Mouse (Mus musculus) layer of hippocampus, postnatal 25 days (tissue): Measurements from ENCODE around the gene Klf7. TPM values are rescaled to one million over a fixed set of nuclear protein-coding genes. Genes with fewer than 3 reads are reported as not detected.

ENCODE experiments used
- DNase-seq, 2 experiments: peaks; one replicate each; pipeline ENCODE4 v3.0.0; 2022; ENCODE audit warnings: mixed read lengths in 2 of 2, low spot score in 1 of 2; ENCODE audit errors: extremely low spot score in 1 of 2
- total RNA-seq, 2 experiments: library from RNA; stranded (reverse); gene quantifications; 2 replicates each; pipeline ENCODE4 v1.2.3; 2021

Gene Klf7
- total RNA-seq, 2 experiments from 2014 or later, result 33.4 to 41.3 TPM

DNA sequence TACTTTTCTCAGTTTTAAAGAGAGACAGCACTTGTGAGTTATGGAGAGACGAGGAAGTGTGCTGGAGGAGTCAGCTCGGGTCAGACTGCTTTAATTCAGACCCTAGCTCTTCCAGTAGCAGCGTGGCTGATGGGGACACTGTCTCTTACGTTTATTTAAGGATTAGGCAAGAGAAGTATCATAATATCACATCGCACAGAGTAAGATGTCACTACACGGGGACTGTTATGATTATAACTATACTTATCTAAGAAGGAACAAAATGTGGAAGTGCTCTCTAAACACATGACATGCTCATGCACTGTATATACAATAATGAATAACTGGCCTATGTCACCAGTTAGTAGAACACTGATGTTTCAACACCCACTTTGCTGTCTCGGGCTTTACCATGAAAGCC lies 86.3 kb downstream of the Klf7 start:
- DNase-seq, result no peak

DNA sequence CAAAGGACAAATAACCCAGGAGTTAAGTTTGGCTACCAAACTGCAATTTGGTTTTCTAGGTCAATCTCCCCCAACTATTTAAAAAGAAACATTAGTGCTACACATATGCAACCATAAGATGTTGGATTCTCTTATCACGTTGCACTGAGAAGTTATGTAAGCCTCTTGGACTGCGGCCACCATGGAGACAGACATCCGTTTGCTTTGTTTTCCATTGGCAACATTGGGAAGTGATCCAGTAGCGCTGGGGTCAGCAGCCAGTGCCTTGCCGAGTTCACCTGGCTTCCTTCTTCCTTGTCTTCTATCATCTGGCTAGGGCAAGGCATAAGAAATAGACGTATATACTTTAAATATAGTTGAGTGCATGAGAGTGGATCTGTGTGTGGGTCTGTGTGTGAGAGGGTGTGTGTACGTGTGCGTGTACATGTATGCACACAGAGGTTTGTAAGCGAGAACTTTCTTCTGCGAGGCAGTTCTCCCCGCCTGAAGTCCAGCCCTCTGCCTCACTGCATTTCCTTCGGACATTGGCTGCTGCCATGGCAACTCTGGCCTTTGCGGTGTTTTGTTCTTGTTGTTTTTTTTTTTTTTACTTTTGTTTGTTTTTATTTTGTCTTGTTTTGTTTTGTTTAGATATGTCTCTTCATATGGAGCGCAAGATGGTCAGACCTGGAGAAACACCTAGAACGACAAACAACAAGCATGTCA lies 86.8 kb downstream of the Klf7 start:
- DNase-seq, result no peak

DNA sequence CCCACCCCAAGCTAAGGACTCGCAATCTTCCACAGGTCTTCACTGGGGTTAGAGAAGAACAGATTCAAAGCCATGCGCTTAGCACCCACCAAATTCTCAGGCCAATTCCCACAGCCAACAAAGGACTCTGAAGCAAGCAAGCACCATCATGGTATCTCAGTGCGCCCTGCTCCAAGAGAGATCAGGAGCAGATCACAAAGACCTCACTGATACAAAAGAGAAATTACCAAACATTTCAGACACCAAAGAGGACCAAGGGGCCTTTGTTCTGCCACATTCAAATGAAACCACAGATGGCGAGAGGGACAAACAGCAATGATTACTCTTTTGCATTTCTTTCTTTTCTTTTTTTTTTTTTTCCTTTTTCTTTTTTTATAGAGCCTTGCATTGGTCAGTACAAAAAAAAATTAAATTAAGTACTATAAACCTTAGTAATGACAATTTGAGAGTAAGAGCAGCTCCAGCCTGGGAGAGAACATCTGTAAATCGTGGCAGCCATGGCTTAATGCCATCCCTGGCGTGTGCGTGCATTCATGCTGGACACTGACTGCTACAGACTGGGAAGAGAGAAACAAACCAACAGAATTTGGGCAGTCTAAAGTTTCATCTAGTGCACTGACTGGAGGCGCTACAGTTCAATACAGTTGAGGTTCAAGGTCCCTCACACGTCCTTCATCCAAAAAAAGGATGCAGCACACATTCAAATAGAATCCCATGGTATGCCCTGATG lies 89.4 kb downstream of the Klf7 start:
- DNase-seq, result no peak

DNA sequence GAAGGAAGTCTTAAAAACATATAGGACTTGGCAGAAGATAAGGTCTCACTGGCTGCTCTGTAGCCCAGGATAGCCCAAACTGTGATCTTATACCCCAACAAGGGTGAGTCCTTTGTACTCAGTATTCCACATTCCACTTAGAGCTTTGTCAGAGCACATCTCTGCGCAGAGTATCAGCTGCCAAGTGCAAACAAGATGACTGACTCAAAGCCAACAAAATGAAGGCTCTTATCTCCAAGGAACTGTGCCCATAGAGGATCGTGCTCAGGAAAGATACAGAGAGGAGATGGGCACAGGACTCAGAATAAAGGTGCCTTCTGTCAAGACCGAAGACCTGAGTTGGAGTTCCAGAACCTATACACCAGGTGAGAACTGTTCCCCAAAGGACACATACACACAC lies 100.1 kb downstream of the Klf7 start:
- no peak for DNase-seq

DNA sequence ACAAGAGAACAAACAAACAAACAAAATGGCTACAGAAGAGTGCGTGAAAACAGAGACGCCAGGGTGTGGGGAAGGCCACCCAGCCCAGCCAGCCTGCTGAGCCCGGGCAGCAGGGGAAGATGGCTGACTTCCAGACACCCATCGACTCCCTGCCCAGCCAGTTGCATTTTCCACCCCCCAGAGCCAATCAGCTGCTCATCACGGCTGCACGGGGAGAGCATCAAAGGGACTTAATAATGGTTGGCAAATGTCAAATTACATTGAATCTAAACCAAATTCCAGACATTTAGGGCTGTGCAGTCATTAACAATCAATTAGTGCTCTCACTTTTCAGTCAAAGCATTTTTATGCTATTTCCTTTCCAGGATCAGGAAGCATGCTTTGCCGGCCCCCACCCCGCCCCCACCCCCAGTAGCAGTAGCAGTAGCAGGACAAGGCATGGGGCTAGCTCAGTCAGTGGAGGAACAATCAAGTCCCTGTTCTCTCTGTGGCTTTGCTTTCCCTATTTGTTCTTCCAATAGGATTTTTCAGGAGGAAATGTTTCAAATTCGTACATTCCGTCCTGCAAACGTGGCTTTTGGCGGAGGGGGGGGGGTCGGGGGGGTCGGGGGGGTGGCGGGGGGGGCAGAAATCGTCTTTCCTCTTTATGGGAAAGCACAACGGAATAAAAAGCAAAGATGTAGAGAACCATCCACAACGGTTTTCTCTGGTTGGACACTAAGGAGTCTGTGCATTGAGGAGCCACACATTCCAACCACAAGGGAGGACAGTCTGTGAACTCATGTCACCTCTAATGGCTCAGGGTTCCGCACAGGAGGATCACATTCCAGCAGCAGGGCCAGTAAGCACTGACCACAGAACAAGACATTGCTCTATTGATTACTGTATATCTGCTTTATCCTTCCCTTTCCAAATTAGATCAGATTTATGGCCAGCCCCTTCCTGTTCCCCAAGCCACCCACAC lies 101.1 kb downstream of the Klf7 start:
- DNase-seq, result peak in 1 of 2 experiments; percentile 40

DNA sequence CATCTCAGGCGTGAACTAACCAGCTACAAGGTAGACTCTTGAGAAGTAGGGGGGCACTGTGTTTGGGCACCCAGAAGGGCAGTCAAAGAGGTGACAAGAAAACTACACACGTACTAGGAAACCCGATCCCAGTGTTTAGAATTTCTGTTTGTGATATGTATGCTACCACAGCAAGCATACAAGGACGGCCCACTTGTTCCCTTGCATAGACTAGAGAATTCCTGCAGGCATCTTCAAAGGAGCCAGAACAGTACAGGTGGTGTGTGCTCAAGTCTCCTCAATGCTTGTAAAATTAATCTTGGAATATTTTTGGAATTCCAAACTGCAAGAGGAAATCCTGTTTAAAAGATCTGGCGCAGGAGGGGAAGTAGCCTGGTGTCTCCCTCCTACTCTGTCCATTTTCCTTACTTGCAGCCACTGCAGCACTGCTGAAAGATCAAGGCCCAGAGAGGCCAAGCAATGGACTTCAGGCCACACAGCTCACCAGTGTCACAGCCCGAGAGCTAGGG lies 102.9 kb downstream of the Klf7 start:
- no peak for DNase-seq

DNA sequence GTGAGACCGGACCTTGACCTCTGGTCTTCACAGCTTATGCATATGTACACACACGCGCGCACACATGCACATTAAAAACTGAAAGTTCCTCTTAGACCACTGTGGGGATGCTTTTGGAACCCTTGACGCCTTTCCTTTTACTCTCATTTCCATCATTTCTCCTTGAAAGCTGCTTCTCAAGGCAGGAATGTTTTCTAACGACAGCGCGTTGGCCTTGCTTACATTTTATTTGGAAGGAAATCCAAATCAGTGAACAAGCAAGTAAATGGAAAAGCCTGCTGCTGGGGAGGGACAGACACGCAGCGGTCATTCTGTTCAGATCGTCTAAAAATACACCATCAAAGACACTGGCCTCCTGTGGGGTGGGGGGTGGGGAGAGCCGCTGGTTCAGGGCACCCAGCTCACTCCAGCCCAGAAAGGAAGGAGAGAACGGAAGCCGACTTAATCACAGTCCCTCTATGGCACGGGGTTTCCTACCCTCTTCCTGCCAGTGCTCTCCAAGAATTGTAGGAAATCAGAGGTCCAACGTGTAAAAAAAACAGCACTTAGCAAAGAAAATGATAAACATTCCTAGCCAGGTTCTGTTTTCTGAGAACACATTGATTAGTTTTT lies 103.5 kb downstream of the Klf7 start:
- DNase-seq, result no peak

DNA sequence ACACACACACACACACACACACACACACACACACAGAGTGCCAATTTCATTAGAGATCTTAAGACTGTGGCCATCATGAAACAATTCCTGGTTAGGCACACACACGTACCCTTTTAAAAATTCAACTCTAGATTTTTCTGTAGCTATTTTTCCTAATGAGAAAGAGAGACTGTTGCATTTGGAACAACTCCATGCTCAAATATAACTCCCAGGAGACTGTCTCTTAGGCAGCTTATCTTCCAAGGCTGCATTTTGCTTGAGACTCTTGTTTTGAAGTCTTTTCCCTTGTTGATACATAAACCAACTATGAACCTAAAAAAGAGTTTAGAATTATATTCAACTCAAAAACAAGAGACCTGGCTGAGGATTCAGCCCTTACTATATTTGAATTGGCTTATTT lies 108.0 kb downstream of the Klf7 start:
- DNase-seq, result no peak

DNA sequence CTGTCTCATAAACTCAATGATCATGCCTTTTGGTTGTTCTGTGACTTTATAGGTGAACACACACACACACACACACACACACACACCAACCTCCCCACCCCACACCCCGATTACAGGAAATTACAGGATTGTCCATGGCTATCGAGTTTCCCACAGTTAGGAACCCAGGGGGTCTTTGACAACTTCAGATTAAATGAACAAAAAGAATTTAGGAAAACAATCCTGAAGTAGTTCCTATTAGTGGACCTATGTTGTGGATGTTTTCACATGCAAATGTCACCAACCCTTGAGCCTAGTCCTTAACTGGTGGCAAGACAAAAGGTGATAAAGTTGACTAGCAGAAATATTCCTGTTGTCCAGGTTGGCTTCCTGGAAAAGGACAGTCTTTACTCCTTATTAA lies 113.1 kb downstream of the Klf7 start:
- no peak for DNase-seq

DNA sequence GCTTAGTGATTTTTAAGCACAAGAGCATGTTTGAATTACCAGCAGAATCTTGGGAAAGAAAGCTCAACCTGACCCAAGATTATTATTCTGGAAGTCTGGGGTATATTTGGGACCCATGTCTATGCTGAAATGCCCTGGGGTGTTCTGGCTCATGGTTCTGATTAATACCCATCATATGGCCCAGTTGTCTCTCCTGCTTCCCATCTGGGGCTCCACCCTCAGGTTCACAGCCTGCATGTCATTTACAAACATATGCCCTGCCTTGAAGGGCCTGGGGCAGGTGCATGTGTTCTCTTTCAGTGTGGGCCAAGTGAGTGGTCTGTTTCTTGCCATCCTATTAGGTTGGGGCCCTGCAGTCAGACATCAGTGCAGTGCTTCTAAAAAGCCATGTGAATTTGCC lies 114.1 kb downstream of the Klf7 start:
- no peak for DNase-seq

DNA sequence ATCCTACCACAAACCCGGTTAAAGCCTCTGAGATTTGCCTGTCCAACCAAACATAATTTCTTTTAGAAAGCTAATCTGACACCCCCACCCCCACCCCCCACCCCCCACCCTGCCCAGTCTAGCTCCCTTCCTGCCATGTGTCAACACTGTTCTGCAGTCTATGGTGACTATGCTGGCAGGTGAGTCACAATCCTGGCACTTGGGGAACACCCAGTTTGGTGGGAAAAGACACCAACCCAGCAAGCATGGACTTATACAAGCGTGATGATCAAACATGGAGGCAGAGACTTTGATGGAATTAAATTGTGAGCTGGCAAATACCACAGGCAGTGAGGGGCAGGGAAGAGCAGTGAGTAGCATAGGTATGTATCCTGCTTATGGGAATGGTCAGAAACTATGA lies 116.9 kb downstream of the Klf7 start:
- no peak for DNase-seq

DNA sequence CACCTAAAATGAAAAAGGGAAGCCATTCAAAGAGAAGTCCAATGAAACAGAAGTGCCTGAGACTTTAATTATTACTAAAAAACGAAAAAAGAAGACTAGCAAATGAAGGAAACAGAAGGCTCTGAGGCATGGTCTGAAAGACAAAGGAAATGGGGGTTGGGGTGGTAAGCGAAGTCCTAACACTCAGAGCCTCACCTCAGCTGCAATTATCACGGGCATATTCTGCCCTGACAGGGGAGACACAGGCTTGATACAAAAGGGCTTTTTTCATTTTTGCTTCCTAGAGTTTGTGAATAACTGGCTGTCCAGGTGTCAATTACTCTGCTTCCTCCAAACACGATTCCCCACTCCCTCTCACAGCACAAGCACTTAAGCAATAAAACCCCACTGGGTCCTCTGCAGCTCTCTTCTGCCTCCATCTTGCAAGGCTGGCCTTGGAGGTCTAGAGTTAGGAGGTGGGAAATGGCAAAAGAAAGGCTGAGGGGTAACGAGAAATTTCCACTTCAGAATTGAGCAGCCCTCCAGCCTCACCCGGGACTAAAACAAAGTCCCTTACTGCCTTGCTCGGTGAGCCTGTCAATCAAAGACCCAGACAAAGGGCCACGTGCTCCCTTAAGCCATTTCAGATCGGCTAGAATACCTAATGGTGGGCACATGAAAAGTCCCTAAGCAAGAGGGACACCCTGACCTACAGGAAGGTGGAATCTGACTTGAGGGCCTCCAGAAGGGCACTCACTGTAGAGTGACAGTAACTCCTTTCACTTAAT lies 118.4 kb downstream of the Klf7 start:
- no peak for DNase-seq

DNA sequence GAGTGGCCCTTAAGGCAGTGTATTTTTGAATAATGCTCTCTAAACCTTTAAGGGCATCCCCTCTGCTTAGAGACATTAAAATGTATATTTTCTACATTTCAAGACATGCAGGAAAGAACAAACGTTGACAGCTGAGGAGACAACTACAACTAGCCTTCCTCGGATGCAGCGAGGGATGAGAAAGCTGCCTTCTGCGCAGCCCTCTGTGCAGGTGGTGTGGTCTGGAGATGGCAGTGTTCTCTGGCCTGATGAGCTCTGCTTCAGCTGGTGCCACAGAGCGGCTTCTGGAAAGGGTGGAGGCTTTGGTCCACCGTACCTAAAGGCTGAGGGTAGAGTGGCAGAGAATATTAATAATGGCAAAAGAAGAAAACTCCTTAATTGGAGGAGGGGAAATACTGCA lies 120.0 kb downstream of the Klf7 start:
- DNase-seq, result no peak

DNA sequence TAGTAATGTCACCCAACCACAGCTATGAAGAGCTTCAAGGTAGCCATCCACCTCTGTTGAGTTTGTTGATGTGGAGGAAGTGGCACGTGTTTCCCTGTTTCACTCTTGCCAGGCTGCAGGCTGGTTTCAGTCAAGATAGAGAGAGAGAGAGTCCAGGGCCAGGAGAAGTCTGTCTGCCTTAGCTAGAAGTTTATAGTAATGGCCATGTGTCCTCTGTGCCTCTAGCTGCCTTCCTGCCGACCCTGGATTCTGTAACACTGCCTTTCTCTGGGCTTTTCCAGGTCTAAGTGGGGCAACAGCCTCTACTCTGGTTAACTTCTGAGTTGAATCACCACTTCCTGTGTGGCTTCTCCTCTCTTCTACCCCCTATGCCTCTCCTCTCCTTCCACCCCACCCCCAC lies 121.5 kb downstream of the Klf7 start:
- no peak for DNase-seq

DNA sequence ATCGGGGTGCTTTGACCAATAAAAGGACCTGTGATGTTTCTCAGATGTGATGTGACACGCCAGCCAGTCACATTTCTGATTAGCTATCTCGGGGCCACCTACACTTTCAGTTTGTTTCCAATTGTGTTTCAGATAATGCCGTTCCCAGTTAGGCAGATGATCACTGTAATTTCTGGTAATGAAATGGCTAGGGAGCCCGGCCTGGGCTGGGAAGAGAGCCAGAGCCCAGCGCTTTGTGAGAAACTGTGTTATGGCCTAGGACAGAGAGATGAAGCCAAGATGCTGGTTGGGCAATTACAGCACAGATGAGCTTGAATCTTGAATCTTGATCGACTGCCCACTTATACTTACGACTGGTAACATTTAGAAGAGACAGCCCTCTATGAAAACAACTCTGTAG lies 122.6 kb downstream of the Klf7 start:
- DNase-seq, result no peak

DNA sequence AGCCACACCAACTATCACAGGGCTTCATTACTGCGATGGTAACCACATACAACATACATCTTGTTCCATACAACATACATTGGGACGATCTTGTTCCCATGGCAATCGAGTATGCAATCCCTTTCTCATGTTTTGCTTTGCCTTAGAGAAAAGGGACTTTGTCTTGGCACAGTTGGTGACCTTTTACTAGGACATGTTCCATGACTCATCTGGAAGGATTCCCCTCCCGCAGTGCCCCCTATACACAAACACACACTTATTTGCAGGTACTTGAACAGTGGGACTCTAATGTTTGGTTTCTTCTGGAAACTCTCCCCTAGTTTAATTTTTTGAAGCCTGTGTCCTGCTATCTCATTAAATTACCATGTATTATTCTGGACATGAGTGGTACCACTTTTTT lies 123.2 kb downstream of the Klf7 start:
- DNase-seq, result no peak

DNA sequence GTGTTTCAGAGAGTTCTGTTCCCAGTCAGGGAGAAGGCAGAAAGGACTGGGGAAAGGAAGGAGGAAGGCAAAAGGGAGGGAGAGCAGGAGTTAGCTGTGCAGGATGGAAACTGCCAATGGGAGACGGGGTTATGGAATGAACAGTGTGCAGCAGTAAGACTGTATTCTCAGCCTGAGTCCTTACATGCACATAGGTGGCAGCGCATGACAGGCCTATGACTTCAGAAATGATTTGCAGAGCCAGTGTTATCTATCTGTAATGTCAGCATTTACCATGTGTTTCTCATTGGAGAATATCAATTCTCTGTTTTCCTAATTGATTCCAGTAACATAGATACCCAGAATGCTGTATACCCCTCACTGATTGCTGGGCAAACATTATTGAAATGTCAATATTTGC lies 123.9 kb downstream of the Klf7 start:
- DNase-seq, result no peak

DNA sequence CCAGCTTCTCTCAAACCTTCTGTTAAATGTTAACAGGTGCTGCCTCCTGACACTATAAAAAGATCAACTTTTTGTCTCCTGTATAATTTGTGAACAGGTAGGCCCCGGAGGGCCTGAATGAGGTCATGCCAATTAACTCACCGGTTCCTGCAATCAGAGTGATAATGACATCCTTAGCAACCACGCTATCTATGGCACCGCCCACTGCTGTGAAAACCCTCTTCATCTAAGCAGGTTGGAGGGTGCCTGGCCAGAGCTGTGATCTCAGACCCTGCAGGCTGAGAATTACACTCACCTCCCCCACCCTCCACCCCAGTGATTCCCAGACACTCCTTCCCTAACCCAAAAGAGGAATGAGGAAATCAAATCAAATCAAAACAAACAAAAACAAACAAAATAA lies 126.3 kb downstream of the Klf7 start:
- no peak for DNase-seq

DNA sequence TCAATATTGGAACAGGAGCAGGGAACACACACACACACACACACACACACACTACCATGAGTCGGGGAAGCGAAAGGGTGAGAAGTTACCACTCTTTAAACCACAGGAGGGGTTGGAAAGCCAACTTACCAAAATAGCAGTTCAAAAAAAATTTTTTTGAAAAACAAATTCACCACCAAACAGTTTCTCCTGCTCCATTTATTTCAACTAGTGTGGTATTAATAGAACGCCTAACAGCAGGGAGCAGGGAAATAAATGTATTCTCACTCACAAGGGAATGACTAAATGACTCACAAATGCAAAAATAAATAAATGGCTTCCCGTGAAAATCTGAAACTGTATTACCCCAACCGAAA lies 127.0 kb downstream of the Klf7 start:
- no peak for DNase-seq
